In the genomic region with DNA sequence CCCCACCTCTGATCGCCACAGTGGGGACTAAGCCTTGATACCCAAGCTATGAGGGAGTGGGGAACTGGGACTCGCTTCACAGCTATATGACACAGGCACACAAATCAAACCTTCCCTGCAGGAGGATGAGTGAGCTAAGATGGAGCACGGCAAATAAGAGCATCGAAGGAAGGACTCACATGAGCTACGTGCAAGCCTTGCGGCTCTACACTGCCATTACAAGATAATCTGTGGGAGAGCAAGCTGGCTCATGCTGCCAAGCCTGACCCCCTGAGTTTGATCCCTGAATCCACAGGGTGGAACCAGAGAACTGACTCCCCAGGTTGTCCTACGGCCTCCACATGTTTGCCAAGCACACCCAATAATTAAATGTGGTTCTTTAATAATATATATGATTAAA, we compare ENCODE assay signal across 23 mouse cellular contexts.
"Had no signal": no experiment of that assay in that cellular context is flagged by ENCODE, and none has a peak within 500 bp of the region (broad histone marks: within the 10 kb centered on the region; RNA-seq: fewer than 3 reads in every experiment).

No protein-coding gene starts in this region.

- H3K27me3 ChIP-seq: heart, embryonic 13.5 days; heart, embryonic 15.5 days; hindbrain, embryonic 13.5 days; hindbrain, embryonic 15.5 days; intestine, embryonic 15.5 days; limb, embryonic 12.5 days had no signal

- H3K9me3 ChIP-seq: heart, embryonic 13.5 days; heart, embryonic 15.5 days; hindbrain, embryonic 13.5 days; hindbrain, embryonic 15.5 days; intestine, embryonic 15.5 days; limb, embryonic 10.5 days; limb, embryonic 12.5 days had no signal

- DNase-seq: gastrocnemius, postnatal 14 days; gastrocnemius, postnatal 36 days; heart, adult 11 months; heart, adult 2 months; heart, postnatal 14 days; heart, postnatal 36 days; kidney, adult 18-20 months; kidney, adult 8-10 months; kidney, postnatal 10 days; kidney, postnatal 25 days; kidney, postnatal 4 days; liver had no signal

- ATAC-seq: hindbrain, postnatal 0 days; intestine, embryonic 15.5 days; intestine, postnatal 0 days had no signal

- H3K4me3 ChIP-seq: heart, adult 2 months; heart, embryonic 13.5 days; heart, embryonic 15.5 days; hindbrain, embryonic 13.5 days; hindbrain, embryonic 15.5 days; intestine, embryonic 15.5 days; layer of hippocampus, adult 2 months; left cerebral cortex, adult 2 months; limb, embryonic 10.5 days; limb, embryonic 12.5 days had no signal

- H3K4me1 ChIP-seq: hindbrain, embryonic 15.5 days had no signal

- H3K36me3 ChIP-seq: heart, embryonic 13.5 days; heart, embryonic 15.5 days; hindbrain, embryonic 13.5 days; hindbrain, embryonic 15.5 days; intestine, embryonic 15.5 days; limb, embryonic 10.5 days; limb, embryonic 12.5 days had no signal
